Mouse (Mus musculus) thymus, postnatal 0 days (tissue): Measurements from ENCODE around the gene Smarca2. TPM values are rescaled to one million over a fixed set of nuclear protein-coding genes. Genes with fewer than 3 reads are reported as not detected.

ENCODE experiments used
- DNase-seq: peaks from one replicate; pipeline ENCODE4 v3.0.0-alpha.2; 2015; ENCODE audit warnings: low spot score
- polyA plus RNA-seq: library from polyadenylated mRNA; unstranded; fragments of >200 nt; fragmentation: Nextera tagmentation; extraction: Ambion mirVana; gene quantifications from 2 replicates; pipeline ENCODE4 v1.2.1, GENCODE M21; 2015

The Smarca2 gene
- polyA plus RNA-seq, 1 experiment from 2014 or later = 23.9 TPM

DNA sequence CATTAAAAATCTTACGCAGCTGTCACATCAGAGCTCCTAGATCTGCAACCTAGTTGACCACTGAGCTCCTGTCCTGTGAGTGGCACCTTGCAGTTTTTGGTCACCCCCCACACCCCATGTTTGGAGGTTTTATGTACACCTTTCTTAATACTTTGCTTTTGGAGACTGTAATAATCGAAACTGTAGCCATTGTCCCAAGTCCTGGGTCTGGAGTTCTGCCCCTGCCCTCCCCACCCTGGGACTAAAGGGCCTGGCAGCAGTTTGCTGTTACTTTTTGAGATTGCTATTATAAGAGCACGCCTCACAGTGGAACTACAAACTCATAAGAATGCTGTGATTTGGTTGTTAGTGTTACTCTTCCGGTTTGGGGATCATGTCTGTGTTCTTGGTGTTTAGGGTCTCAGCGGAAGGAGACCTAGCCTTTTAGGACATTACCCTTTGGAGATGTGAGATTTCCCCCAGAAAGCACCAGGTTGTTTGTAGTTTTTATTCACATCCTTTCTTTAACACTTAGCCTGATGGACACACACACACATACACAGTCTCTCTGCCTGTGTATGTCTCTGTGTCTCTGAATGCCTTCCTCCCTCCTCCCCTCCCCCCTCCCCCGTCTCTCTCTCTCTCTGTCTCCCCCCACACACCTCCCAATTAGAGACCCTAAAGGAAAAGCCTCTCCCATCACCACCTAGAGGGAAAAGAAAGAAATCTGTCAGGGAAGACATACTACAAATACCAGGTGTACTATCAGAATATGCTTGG lies 142.0 kb downstream of the Smarca2 start:
- no peak for DNase-seq

DNA sequence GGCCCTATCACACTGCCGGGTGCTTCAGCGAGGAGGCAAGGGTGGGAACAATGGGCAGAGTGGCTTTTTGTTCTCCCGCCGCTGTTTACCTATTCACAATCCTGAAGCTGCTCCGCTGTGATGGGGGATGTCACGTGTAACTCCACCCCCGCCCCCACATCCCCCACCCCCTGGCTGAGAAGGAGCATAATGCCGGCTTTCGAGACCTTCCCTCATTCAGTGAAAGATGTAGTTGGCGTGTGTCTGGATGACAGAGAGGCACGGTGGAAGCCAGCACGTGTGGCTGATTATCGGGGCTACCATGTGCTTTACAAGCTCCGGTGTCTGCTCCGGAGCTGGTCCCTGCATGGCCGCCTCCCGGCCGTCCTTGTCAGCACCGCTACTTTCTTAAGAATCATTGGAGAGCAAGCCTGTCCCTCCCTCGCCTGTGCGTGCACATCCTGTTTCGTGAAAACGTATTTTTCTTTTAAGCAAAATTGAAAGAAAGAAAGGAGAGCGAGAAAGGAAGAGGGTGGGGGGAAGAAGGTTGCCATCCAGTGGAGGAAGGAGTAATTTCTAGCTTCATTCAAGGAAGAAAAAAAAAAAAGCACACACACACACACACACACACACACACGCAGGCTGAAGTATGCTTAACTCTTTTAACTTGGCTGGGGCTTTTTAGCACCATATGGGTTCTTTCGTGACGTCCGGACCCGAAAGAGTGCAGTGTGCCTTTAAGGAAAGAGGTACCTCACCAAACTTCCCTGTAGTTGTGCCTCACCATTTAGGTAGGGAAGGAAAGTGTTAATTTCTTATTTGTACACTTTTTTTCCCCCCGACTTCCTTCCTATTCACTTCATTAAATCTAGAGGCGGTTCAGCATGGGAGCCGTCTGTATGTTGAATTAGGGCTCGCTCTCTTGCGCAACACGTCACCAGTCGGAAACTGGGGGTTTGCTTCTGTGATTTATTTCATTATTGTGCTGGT lies 143.0 kb downstream of the Smarca2 start:
- peak; percentile 79 for DNase-seq

DNA sequence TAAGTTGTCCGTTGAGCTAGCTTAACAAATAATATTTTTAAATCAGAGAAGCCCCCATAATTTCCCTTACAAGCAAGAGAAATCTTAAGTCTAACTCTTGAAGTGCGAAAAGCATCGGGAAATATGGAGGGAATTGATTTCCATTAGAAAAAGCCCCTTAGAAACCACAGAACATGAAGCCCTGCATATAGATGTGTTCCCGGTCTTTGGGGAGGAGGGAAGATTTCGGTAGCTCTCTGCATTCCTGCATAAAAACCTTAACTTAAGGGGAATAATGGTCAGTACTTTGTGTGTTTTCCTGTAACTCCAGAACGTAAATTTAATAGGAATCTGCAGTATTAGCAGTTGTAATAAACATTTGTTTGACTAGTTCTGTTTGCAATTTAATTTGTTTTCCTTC lies 143.8 kb downstream of the Smarca2 start:
- no peak for DNase-seq

DNA sequence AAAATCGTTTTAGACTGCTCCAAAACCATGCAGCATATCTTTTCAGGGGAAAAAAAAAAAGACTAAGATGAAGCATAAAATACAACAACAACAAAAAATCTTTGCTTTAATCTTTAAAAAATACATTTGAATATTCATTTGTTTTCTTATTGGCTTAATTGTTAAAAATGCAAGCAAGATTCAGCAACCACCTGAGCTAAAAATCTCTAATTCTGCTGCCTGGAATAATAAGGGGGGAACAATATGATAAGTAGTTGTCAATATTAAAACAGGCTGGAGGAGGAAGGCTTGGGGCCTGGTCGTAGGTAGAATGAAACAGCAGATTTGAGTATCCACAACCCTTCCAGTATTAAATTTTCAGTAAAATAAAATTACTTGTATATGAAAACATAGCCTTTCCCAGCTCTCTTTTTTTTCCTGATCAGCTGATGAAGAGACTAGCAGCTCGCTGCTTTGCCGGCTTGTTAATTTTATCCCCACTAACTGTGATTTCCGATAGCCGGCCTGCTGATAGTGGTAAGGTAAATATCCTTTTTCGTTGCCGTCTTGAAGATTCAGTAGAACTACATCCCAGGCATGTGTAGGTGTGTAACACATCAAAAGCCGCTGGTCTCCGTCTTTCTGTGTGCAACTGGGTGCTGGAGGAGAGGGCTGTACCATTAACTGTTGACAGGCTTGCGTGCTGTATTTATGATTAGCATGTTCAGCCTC lies 144.7 kb downstream of the Smarca2 start:
- no peak for DNase-seq

DNA sequence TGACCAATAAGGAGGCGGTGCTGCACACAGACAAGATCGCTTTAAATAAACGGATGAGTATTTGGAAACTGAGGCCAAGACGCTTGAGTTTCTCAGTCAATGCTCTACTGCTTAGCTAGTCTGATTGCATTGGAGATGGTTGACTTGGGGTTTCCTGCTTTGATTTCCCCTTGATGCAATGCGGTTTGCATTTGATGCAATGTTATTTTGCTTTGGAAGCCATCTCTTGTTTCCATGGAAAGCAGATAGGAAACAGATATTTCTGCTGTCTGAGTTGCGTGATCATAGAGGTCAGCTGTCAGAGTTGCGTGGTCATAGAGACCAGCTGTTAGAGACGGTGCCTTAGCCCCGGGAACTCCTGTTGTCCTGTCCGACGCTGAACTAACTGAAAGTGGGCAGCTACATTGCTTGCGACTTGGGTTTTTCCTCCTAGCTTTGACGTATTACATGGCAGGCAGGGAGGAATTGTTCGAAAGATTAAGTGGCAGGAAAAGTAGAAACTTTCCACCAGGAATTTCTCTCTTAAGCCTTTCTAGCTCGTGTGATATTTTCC lies 147.8 kb downstream of the Smarca2 start:
- no peak for DNase-seq

DNA sequence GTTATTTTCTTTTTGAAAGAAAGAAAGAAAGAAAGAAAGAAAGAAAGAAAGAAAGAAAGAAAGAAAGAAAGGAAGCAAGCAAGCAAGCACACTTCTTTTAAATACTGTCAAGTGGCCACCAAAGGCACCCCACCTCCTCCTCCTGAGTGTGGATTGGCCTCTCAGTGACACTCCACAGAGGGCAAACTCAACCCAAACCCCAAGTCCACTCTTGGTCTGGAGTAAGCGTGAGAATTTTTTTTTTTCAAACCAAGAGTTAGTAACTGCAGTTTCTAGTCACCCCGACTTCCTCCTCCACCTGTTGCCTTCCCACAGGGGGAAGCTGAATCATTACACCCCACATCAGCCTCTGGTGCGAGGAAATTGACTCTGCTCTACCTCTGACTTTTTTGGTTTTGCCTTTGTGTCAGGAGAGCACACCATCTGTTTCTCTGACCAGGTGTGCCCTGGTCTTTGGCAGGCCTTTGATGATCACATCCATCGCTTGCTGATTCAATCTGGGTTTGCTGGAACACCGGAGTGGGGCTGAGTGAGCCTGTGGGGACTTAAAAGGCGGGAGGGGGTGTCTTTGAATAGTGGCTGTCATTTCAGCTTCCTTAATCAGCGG lies 148.5 kb downstream of the Smarca2 start:
- peak; percentile 39 for DNase-seq

DNA sequence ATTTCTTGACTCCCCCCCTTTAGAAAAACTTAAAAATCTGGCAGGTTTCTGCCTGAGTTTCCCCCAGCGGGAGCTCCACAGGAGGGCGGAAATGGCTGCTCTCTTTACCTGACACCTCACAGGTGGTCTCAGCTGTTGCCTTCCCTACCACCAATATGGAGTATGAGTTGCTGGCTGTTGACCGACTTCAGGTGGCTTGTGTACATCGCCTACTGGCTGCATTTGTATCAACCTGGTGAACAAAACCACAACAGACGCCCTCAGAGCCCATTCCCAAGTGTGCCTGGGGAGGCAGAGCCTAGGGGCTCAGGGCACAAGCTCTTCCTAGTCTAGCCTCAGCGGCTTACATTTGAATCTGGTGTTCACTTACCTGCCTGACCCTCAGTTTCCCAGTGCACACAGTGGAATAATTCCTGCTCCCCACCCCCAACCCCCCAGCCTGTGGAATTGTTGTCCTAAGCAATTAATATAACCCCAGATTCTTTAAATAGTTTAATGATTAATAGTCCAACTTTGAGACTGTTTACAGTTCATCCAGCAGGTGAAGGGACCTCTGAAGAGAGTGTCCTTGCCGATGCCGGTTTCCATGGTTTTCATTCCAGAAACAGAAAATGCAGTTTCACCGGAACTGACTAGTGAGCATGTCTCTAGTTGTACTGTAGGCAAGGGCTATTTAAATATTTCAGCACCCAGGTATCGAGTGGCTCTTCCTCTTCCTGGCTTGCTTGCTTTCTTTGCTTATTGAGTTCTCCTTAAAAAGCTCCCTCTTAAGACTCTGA lies 149.4 kb downstream of the Smarca2 start:
- no peak for DNase-seq

DNA sequence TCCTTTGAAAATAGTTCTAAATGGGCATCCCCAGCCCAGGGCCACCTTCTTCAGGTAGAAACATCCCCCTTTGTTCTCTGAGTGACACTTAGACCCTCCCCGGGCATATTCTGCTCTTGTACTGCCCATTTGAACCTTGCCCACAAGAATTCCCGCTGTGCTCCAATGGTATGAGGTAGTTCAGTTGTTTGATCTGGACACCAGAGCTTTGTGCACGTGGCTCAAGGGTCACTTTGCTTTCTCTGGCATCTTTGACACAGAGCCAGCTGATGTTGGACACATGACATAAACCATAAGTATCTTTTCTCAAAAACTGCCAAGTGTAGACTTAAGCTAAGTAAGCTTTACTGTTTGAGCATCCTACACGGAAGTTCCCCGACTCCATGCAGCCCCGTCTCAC lies 151.1 kb downstream of the Smarca2 start:
- no peak for DNase-seq

DNA sequence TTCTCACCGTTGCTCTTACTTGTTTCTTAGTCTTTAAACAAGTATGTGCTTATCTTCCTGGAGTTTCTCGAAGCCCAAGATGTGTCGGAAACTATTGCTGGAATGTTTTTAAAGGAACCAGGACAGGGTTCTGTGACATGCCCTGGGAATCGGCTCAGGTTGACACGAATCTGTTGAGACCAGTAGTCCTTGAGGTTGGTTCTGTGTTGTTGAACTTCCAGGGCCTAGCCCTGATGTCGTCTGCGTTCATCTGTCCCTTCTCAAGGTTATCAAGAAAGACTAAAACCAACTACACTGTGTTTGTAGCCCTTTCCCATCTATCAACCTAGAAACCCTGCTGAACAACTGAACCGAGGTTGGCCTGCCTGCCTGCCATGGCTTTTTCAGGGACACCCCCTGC lies 151.5 kb downstream of the Smarca2 start:
- no peak for DNase-seq

DNA sequence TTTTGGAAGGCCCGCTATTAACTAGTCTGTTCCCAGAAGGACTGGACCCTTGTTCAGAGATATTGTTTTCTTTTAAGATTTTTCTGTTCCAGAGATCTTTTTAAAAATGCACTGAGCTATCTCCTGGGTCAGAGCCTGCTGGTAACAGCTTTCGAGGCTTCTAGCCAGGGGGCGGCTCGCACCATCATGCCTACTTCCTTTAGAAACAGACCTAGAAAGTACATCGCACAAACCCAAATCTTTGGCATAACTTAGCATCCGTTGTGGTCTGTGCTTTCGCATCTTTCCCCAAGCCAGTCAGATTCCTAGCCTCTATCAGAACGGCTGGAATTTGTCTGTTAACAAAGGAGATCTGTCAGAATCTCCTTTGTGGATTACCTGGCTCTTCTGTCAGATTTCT lies 153.3 kb downstream of the Smarca2 start:
- DNase-seq = no peak

DNA sequence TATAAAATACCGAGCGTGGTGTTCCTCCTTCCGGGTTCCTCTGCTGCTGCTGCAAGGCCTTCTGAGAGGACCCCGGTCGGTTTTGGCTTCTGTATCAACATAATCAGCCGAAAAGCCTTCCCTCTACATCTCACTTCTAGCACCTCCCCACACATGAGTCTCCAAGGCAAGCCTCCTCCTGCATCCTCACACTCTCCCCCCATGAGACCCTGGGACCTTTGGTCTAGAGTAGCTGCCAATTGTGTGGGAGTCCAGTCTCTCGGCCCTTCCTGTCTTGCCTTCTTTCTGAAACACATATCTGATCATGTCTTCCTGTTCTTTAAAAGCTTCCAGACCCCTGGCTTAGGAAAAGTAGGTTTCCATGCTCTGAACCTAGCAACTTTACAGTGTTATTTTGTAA lies 153.8 kb downstream of the Smarca2 start:
- no peak for DNase-seq

DNA sequence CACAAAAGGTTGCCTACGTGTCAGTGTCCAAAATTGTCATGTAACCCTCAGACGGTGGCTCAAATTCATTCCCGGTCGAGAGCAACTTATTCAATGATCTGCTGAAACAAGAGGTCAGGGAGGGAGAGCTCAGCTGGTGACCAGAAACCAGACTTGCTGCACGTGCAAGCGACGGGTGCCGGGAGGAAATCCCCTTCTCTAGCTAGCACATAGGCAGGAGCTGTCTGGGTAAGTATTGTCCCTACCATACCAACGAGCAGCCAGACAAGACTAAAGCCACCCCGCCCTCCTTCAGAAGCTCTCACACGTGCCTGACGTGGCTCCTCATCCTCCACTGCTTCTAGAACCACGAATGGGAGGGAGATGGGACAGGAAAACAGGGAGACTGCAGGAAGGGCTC lies 154.4 kb downstream of the Smarca2 start:
- DNase-seq = no peak

DNA sequence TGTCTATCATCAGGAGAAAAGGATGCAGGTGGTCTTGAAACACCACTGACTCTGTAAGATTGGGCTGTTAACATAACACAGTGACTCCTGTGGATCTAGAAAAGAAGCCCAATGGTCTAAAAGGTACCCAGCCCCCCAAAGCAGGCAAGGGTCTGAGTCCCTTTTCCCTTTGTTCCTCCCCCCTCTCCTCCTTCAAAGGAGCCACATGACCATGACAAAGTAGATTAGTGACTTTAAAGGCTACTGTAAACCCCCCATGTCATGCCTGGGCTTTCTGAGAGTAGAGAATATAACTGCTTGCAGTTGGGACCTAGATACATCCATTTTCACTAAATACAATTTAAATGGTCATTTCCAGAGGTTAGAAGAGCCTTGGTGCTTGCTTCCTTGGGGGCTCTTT lies 156.4 kb downstream of the Smarca2 start:
- no peak for DNase-seq

DNA sequence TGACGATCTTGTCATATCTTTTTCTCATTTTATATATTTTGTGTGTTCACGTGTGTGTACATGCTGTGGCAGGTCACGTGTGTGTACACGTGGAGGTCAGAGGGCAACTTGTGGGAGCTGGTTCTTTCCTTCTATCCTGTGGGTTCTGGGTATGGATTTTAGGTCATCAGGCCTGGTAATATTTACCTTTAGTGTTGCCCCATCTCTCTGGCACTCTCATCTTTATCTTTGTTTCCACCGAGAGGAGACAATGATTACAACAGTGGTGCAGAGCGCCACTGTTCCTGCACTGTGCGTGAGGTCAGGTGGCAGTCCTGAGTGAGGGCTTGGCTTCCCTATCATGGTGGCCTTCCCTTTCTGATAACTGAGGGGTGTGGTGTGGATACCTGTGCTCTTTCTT lies 160.6 kb downstream of the Smarca2 start:
- DNase-seq = no peak

DNA sequence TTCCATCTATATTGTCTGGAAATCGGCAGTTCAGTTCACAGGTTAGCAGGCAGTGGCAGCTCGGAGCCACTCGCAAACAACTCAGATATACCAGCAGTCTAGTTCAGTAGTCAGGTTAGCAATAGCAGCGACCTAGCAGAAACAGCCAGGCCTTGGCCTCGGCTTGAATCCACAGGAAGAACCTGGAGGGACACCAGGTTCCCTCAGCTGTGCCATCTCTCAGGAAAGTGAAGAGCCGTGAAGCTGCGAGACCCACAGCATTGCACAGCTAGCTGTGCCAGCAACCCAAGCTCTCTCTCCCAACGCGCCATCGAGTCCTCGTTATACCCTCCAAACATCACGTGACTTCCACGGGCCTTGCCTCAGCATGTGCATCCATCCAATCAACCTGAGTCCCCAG lies 162.6 kb downstream of the Smarca2 start:
- no peak for DNase-seq

DNA sequence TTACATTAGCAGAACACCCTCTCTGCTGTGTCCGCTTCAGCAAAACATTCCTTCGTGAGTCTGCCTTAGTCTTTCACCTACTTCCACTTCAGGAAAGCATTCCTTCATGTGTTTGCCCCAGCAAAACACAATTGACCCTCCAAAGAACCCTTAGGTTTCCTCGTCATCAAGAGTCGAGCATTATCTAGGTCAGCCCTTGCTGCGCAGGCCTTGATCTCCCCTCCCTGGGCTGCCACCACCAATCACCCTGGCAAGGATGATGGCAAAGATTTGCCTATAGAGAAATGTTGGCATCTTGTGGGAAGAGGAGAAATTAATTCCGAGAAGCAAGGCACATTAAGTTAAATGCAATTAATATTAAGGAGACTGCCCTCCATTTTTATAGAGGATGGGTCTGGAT lies 163.1 kb downstream of the Smarca2 start:
- no peak for DNase-seq

DNA sequence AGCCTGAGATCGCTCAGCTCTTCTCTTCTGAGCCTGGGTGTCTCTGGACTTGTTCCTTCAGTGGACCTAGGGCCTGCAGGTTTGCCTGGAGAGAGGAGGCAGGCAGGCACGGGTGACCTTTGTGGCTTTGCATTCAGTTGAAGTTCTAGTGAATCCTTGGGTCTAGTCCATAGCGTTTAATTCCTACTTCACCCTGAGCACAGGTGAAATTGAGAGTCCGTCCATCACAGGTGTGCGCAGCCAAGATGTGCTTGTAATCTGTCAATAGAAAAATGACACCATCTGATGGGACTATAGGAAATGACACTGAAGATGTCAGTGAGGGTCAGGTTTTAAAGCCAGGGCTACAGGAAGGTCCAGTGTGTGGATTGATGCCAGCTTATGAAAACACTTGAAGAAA lies 164.0 kb downstream of the Smarca2 start:
- no peak for DNase-seq

DNA sequence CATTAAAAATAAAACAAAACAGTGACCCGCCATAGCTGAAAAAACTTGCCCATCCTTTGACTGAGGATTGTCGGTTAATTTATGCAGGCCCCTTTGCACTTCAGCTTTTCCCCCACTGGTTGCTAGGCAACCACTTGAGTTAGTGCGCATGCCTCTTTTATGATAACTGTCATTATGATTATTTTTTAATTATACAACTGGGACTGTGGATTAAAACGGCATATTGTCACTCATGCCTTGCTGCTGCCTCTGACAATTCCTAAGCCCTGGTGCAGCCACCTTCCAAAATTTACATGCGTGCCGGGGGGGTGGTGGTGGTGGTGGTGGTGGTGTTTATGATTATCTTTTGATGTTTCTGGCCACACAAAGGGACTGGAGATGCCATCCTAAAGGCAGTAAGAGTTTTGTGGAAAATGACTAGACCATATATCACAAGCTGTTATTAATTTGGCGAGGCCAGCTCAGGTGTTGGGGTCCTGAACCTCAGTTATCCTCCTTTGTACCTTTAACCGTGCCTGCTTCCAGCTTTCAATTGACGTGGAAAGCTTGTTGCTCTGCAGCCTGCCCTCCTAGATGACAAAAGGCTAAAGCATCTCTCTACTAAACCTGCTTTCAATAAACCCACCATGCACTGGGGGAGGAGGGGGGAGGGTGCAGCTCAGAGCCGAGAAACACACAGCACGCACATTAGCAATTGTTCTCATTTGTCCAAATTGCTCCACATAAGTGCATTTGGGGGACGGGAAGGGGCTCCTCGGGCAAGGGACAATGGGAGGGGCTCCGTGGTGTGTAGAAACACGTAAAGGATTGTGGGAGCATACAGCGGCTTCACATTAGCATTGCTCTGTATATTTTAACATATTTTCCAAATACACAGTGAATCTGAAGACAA lies 165.0 kb downstream of the Smarca2 start:
- no peak for DNase-seq

DNA sequence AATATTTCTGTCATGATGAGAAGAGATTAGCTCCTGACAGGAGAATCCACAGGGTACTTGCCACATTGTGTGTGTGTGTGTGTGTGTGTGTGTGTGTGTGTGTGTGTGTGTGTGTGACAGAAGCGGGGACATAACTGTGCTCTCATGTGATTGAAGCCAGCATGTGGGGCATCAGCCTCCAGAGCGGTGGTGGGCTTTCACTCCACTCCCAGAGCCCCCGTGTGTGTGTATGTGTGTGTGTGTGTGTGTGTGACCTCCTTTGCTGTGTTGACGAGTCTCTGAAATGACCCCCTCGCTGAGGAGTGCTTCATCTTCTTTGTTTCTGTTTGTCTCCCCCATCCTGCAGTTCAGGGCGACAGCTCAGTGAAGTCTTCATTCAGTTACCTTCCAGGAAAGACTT lies 165.7 kb downstream of the Smarca2 start:
- DNase-seq = no peak
